Mouse (Mus musculus) MEL (cell line): ENCODE measurements around the gene Rsph6a.

Experiments
- CTCF ChIP-seq, 3 experiments: IDR thresholded peaks in 2 of 3; conservative IDR thresholded peaks in 1 of 3; 2 replicates each; pipeline ENCODE4 v1.5.1; 2011 to 2012; ENCODE audit warnings: low read length in 3 of 3, low read depth in 2 of 3, mild to moderate bottlenecking in 2 of 3, improper control_type of control experiment in 1 of 3, inconsistent platforms in 1 of 3, mixed read lengths in 1 of 3, moderate library complexity in 1 of 3; ENCODE audit not compliant: control insufficient read depth in 1 of 3, insufficient read depth in 1 of 3, poor library complexity in 1 of 3, severe bottlenecking in 1 of 3
- EP300 ChIP-seq, 2 experiments: IDR thresholded peaks; 2 replicates each; pipeline ENCODE4 v1.6.1; 2011; ENCODE audit warnings: improper control_type of control experiment in 2 of 2, low read length in 2 of 2, low read depth in 1 of 2, mild to moderate bottlenecking in 1 of 2
- GATA1 ChIP-seq: IDR thresholded peaks from 2 replicates; pipeline ENCODE4 v1.6.1; 2011; ENCODE audit warnings: low read depth, low read length, improper control_type of control experiment
- HCFC1 ChIP-seq: IDR thresholded peaks from 2 replicates; pipeline ENCODE4 v1.6.1; 2012; ENCODE audit warnings: low read depth, mild to moderate bottlenecking, inconsistent platforms, low read length, improper control_type of control experiment, moderate library complexity
- TBP ChIP-seq: IDR thresholded peaks from 2 replicates; pipeline ENCODE4 v1.8.0; 2011; ENCODE audit warnings: low read depth, low read length, improper control_type of control experiment
- TCF12 ChIP-seq: IDR thresholded peaks from 2 replicates; pipeline ENCODE4 v1.6.1; 2014; ENCODE audit warnings: low read depth, mild to moderate bottlenecking, inconsistent platforms, low read length, improper control_type of control experiment, moderate library complexity

DNA sequence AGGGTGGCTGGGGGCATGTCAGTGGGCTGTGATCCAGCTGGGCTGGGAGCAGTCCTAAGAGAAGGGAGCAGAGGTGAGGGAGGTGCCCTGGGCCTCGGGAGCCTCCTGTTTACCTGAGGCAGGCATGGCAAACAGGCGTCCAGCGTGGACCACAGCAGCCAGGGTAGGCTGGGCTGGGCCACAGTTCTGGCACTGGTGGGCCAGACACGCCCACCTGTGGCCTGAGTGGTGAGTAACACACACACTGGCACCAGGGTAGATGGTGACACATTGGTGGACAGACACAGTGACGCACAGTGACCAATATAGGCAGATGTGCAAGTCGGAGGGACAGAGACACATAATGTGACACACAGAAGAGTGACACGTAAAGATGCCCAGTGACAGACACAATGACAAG lies 43.9 kb upstream of the Rsph6a start:
- TF ChIP-seq CTCF (IDR thresholded peaks at IDR 0.05 in 2 of 3, conservative IDR thresholded peaks at IDR 0.05 in 1 of 3; ENCODE audit: control insufficient read depth in 1 of 3, insufficient read depth in 1 of 3, low read depth in 2 of 3, low read length in 3 of 3, poor library complexity in 1 of 3, severe bottlenecking in 1 of 3), result no peak
- no peak for TF ChIP-seq TCF12
- no peak for TF ChIP-seq TBP
- no peak for TF ChIP-seq HCFC1
- TF ChIP-seq EP300 (IDR thresholded peaks at IDR 0.05; ENCODE audit: low read depth in 1 of 2, low read length in 2 of 2), result no peak
- TF ChIP-seq GATA1, result no peak
